Mouse (Mus musculus) retina, postnatal 1 day (tissue): ENCODE measurements around the gene Serpinf2.
"Not testable (repeated sequence)": the region's sequence is repeated elsewhere in the genome, so short reads cannot be mapped to it uniquely, and the experiment has no call there.

Experiments
- DNase-seq: peaks from one replicate; pipeline ENCODE4 v3.0.0-alpha.2; 2012

The Serpinf2 gene

GRCm38 (mm10) chr11:75458628-75459041 is 19.2 kb upstream of the Serpinf2 start:
- DNase-seq: no peak

GRCm38 (mm10) chr11:75458169-75458568 is 18.8 kb upstream of the Serpinf2 start:
- peak; percentile 59 for DNase-seq

GRCm38 (mm10) chr11:75456440-75456871 is 17.1 kb upstream of the Serpinf2 start:
- DNase-seq: no peak

GRCm38 (mm10) chr11:75455971-75456370 is 16.6 kb upstream of the Serpinf2 start:
- DNase-seq: not testable (repeated sequence)

- DNase-seq: no peak
Measured at GRCm38 (mm10) chr11:75455041-75455736, 15.8 kb upstream of the Serpinf2 start.

GRCm38 (mm10) chr11:75453991-75454930 is 14.9 kb upstream of the Serpinf2 start, which contains the start of gene Wdr81:
TSS of gene Wdr81 (minus strand) at chr11:75454717.
- peak; percentile 94 for DNase-seq

GRCm38 (mm10) chr11:75452812-75453557 is 13.6 kb upstream of the Serpinf2 start:
- no peak for DNase-seq

GRCm38 (mm10) chr11:75452081-75452480 is 12.7 kb upstream of the Serpinf2 start:
- no peak for DNase-seq

- no peak for DNase-seq
Measured at GRCm38 (mm10) chr11:75450936-75451335, 11.5 kb upstream of the Serpinf2 start.

GRCm38 (mm10) chr11:75450304-75450908 is 11.0 kb upstream of the Serpinf2 start:
- DNase-seq: no peak

- DNase-seq: no peak
Measured at GRCm38 (mm10) chr11:75449695-75450094, 10.3 kb upstream of the Serpinf2 start.

- no peak for DNase-seq
Measured at GRCm38 (mm10) chr11:75448575-75448974, 9.2 kb upstream of the Serpinf2 start.

- peak; percentile 35 for DNase-seq
Measured at GRCm38 (mm10) chr11:75443711-75444110, 4.3 kb upstream of the Serpinf2 start.

GRCm38 (mm10) chr11:75441601-75442000 is 2.2 kb upstream of the Serpinf2 start:
- DNase-seq: peak; percentile 69

- DNase-seq: no peak
Measured at GRCm38 (mm10) chr11:75441034-75441433, 1.6 kb upstream of the Serpinf2 start.

- no peak for DNase-seq
Measured at GRCm38 (mm10) chr11:75439951-75440350, 560 bp upstream of the Serpinf2 start.

- DNase-seq: no peak
Measured at GRCm38 (mm10) chr11:75438804-75439203, 587 bp downstream of the Serpinf2 start.

- DNase-seq: no peak
Measured at GRCm38 (mm10) chr11:75438194-75438593, 1.2 kb downstream of the Serpinf2 start.

- no peak for DNase-seq
Measured at GRCm38 (mm10) chr11:75434138-75434537, 5.3 kb downstream of the Serpinf2 start.

- peak; percentile 72 for DNase-seq
Measured at GRCm38 (mm10) chr11:75431307-75431706, 8.1 kb downstream of the Serpinf2 start.

GRCm38 (mm10) chr11:75429019-75429705 is 10.2 kb downstream of the Serpinf2 start:
- no peak for DNase-seq

- DNase-seq: no peak
Measured at GRCm38 (mm10) chr11:75424459-75424858, 14.9 kb downstream of the Serpinf2 start.
